Mouse (Mus musculus) ovary, adult 18-20 months (tissue): ENCODE measurements around the gene Slc4a3.

Experiments used
- DNase-seq: peaks from one replicate; pipeline ENCODE4 v3.0.0; 2022; ENCODE audit warnings: low spot score, mixed read lengths

The Slc4a3 gene

GRCm38 (mm10) chr1:75560206-75560913 lies 14.3 kb downstream of the Slc4a3 start:
- no peak for DNase-seq

- no peak for DNase-seq
Observed at GRCm38 (mm10) chr1:75561221-75561897, 15.3 kb downstream of the Slc4a3 start.

GRCm38 (mm10) chr1:75561898-75562238 lies 15.8 kb downstream of the Slc4a3 start:
- no peak for DNase-seq

GRCm38 (mm10) chr1:75564102-75564501 lies 18.0 kb downstream of the Slc4a3 start:
- no peak for DNase-seq

GRCm38 (mm10) chr1:75564916-75565315 lies 18.9 kb downstream of the Slc4a3 start:
- no peak for DNase-seq

- DNase-seq: no peak
Observed at GRCm38 (mm10) chr1:75565616-75566015, 19.6 kb downstream of the Slc4a3 start.

GRCm38 (mm10) chr1:75570403-75570802 lies 24.3 kb downstream of the Slc4a3 start:
- no peak for DNase-seq

- no peak for DNase-seq
Observed at GRCm38 (mm10) chr1:75572776-75573175, 26.7 kb downstream of the Slc4a3 start.

GRCm38 (mm10) chr1:75573715-75574114 lies 27.6 kb downstream of the Slc4a3 start:
- no peak for DNase-seq

- no peak for DNase-seq
Observed at GRCm38 (mm10) chr1:75574476-75575310, 28.6 kb downstream of the Slc4a3 start.

GRCm38 (mm10) chr1:75581936-75582624 lies 36.0 kb downstream of the Slc4a3 start:
- DNase-seq: no peak

- DNase-seq: no peak
Observed at GRCm38 (mm10) chr1:75582625-75582956, 36.5 kb downstream of the Slc4a3 start.

- no peak for DNase-seq
Observed at GRCm38 (mm10) chr1:75583034-75583433, 37.0 kb downstream of the Slc4a3 start.

- no peak for DNase-seq
Observed at GRCm38 (mm10) chr1:75586791-75587190, 40.7 kb downstream of the Slc4a3 start.

GRCm38 (mm10) chr1:75587738-75588719 lies 42.0 kb downstream of the Slc4a3 start:
- no peak for DNase-seq

GRCm38 (mm10) chr1:75588874-75589273 lies 42.8 kb downstream of the Slc4a3 start:
- DNase-seq: no peak

GRCm38 (mm10) chr1:75589983-75590382 lies 43.9 kb downstream of the Slc4a3 start:
- DNase-seq: no peak

- DNase-seq: no peak
Observed at GRCm38 (mm10) chr1:75593956-75594355, 47.9 kb downstream of the Slc4a3 start.

GRCm38 (mm10) chr1:75594836-75595235 lies 48.8 kb downstream of the Slc4a3 start:
- no peak for DNase-seq

- no peak for DNase-seq
Observed at GRCm38 (mm10) chr1:75595930-75596329, 49.9 kb downstream of the Slc4a3 start.

GRCm38 (mm10) chr1:75596906-75597305 lies 50.8 kb downstream of the Slc4a3 start:
- no peak for DNase-seq
